Mouse (Mus musculus) hindbrain, embryonic 15.5 days (tissue): ENCODE data around the gene Cdiptos. TPM values are rescaled to one million over a fixed set of nuclear protein-coding genes. Genes with fewer than 3 reads are reported as not detected.
A peak's percentile ranks its signal among the peaks of the same experiment; 100 is the strongest.

Experiments used
- ATAC-seq: fragments of 200-750 bp; cut with Nextera tagmentation; 2 replicates; pipeline ENCODE4 v1.8.0; 2017; ENCODE audit warnings: low read depth, moderate number of reproducible peaks, moderate TSS enrichment; ENCODE audit not compliant: low FRiP score
- H3K27ac ChIP-seq: fragments of 300-500 bp; sonication (generic); replicated peaks from 2 replicates; pipeline ENCODE4 v1.5.1; 2015; ENCODE audit warnings: mild to moderate bottlenecking, inconsistent platforms
- H3K27me3 ChIP-seq: fragments of 300-500 bp; sonication (generic); 2 replicates; pipeline ENCODE4 v1.6.1; 2015; ENCODE audit warnings: control low read depth, inconsistent platforms
- H3K36me3 ChIP-seq: fragments of 300-500 bp; sonication (generic); 2 replicates; pipeline ENCODE4 v1.6.1; 2015; ENCODE audit warnings: control low read depth, inconsistent platforms
- H3K4me1 ChIP-seq: fragments of 300-500 bp; sonication (generic); replicated peaks from 2 replicates; pipeline ENCODE4 v1.6.1; 2015; ENCODE audit warnings: control low read depth, inconsistent platforms
- H3K4me2 ChIP-seq: fragments of 300-500 bp; sonication (generic); 2 replicates; pipeline ENCODE4 v1.6.1; 2015; ENCODE audit warnings: moderate library complexity, mild to moderate bottlenecking, inconsistent platforms
- H3K4me3 ChIP-seq: fragments of 300-500 bp; sonication (generic); 2 replicates; pipeline ENCODE4 v1.5.1; 2015; ENCODE audit warnings: mild to moderate bottlenecking, inconsistent platforms
- H3K9ac ChIP-seq: fragments of 300-500 bp; sonication (generic); 2 replicates; pipeline ENCODE4 v1.6.1; 2015; ENCODE audit warnings: inconsistent platforms
- H3K9me3 ChIP-seq: fragments of 300-500 bp; sonication (generic); 2 replicates; pipeline ENCODE4 v1.6.1; 2016; ENCODE audit warnings: control low read depth, inconsistent platforms
- WGBS: fragments of 180-500 bp; shearing (Covaris S2); methylation state at CpG from one replicate; pipeline ENCODE4 v1.1.7; 2015; 5-methylcytosine and 5-hydroxymethylcytosine counted together
- polyA plus RNA-seq: library from polyadenylated mRNA; unstranded; fragments of >200 nt; fragmentation: Nextera tagmentation; extraction: Ambion mirVana; gene quantifications from 2 replicates; pipeline ENCODE4 v1.2.1, GENCODE M21; 2015

The Cdiptos gene
- polyA plus RNA-seq, 1 experiment from 2014 or later, result 0.67 TPM

- Histone ChIP-seq H3K36me3 (peaks cover 27% of the 10 kb centered on the region), H3K4me1 (peaks cover 25% of the 10 kb centered on the region), H3K9ac (no peak overlapping the region), H3K4me2 (no peak overlapping the region), H3K27ac (no peak overlapping the region), H3K9me3 (no peaks in the 10 kb centered on the region), H3K27me3 (no peaks in the 10 kb centered on the region), H3K4me3 (no peak overlapping the region)
- ATAC-seq, result no peak
- WGBS, result 87% methylated on average over 6 of the region's 6 CpGs
Measured at GRCm38 (mm10) chr7:127012374-127012773, 36.5 kb upstream of the Cdiptos start.

- H3K4me2 ChIP-seq, result no peak overlapping the region
- no peak overlapping the region for H3K27ac ChIP-seq
- no peak overlapping the region for H3K4me3 ChIP-seq
- peaks cover 25% of the 10 kb centered on the region for H3K4me1 ChIP-seq
- no peak overlapping the region for H3K9ac ChIP-seq
- H3K9me3 ChIP-seq, result no peaks in the 10 kb centered on the region
- H3K27me3 ChIP-seq, result no peaks in the 10 kb centered on the region
- H3K36me3 ChIP-seq, result peaks cover 27% of the 10 kb centered on the region
- ATAC-seq, result no peak
- WGBS, result 80% methylated on average over 2 of the region's 2 CpGs
Measured at GRCm38 (mm10) chr7:127011717-127012116, 35.8 kb upstream of the Cdiptos start.

GRCm38 (mm10) chr7:127011051-127011450 lies 35.2 kb upstream of the Cdiptos start:
- H3K4me2 ChIP-seq, result no peak overlapping the region
- H3K4me1 ChIP-seq, result peaks cover 22% of the 10 kb centered on the region
- H3K27ac ChIP-seq, result no peak overlapping the region
- no peak overlapping the region for H3K4me3 ChIP-seq
- no peaks in the 10 kb centered on the region for H3K27me3 ChIP-seq
- no peak for ATAC-seq
- 98% methylated on average over 2 of the region's 2 CpGs for WGBS
- no peak overlapping the region for H3K9ac ChIP-seq
- H3K36me3 ChIP-seq, result peaks cover 27% of the 10 kb centered on the region
- no peaks in the 10 kb centered on the region for H3K9me3 ChIP-seq

GRCm38 (mm10) chr7:127009307-127010085 lies 33.6 kb upstream of the Cdiptos start:
- no peaks in the 10 kb centered on the region for H3K27me3 ChIP-seq
- 86% methylated on average over 17 of the region's 17 CpGs for WGBS
- no peaks in the 10 kb centered on the region for H3K9me3 ChIP-seq
- H3K9ac ChIP-seq, result no peak overlapping the region
- no peak overlapping the region for H3K4me2 ChIP-seq
- H3K36me3 ChIP-seq, result peaks cover 17% of the 10 kb centered on the region
- no peak for ATAC-seq
- no peak overlapping the region for H3K4me3 ChIP-seq
- no peak overlapping the region for H3K27ac ChIP-seq
- H3K4me1 ChIP-seq, result peaks cover 7% of the 10 kb centered on the region

GRCm38 (mm10) chr7:127008239-127009019 lies 32.5 kb upstream of the Cdiptos start:
- 57% methylated on average over 9 of the region's 9 CpGs for WGBS
- no peak overlapping the region for H3K4me2 ChIP-seq
- peak overlapping the region; percentile 23; the same call in 1 of the 2 replicates for H3K27ac ChIP-seq
- H3K27me3 ChIP-seq, result no peaks in the 10 kb centered on the region
- H3K9me3 ChIP-seq, result no peaks in the 10 kb centered on the region
- no peak overlapping the region for H3K4me3 ChIP-seq
- no peaks in the 10 kb centered on the region for H3K4me1 ChIP-seq
- H3K9ac ChIP-seq, result no peak overlapping the region
- peaks cover 6% of the 10 kb centered on the region; the same call in 1 of the 2 replicates for H3K36me3 ChIP-seq
- peak; percentile 72 for ATAC-seq

GRCm38 (mm10) chr7:127007313-127008024 lies 31.6 kb upstream of the Cdiptos start:
- Histone ChIP-seq H3K9ac (no peak overlapping the region), H3K27me3 (no peaks in the 10 kb centered on the region), H3K36me3 (0 out of 2 replicates have a peak, but pooled peaks cover 2% of the 10 kb centered on the region), H3K4me3 (no peak overlapping the region), H3K27ac (no peak overlapping the region), H3K9me3 (no peaks in the 10 kb centered on the region), H3K4me2 (no peak overlapping the region), H3K4me1 (no peaks in the 10 kb centered on the region)
- WGBS, result 88% methylated on average over 6 of the region's 6 CpGs
- no peak for ATAC-seq

GRCm38 (mm10) chr7:127004122-127004875 lies 28.4 kb upstream of the Cdiptos start:
- Histone ChIP-seq H3K36me3 (no peaks in the 10 kb centered on the region), H3K4me3 (no peak overlapping the region), H3K4me1 (no peaks in the 10 kb centered on the region), H3K9ac (no peak overlapping the region), H3K4me2 (no peak overlapping the region), H3K27me3 (no peaks in the 10 kb centered on the region), H3K27ac (no peak overlapping the region), H3K9me3 (no peaks in the 10 kb centered on the region)
- ATAC-seq, result no peak
- WGBS, result 86% methylated on average over 4 of the region's 4 CpGs

GRCm38 (mm10) chr7:127003620-127004019 lies 27.7 kb upstream of the Cdiptos start:
- Histone ChIP-seq H3K4me3 (no peak overlapping the region), H3K27ac (no peak overlapping the region), H3K27me3 (no peaks in the 10 kb centered on the region), H3K4me2 (no peak overlapping the region), H3K9me3 (no peaks in the 10 kb centered on the region), H3K4me1 (no peaks in the 10 kb centered on the region), H3K36me3 (no peaks in the 10 kb centered on the region), H3K9ac (no peak overlapping the region)
- WGBS, result 89% methylated on average over 5 of the region's 5 CpGs
- ATAC-seq, result no peak

- H3K27ac ChIP-seq, result no peak overlapping the region
- 88% methylated on average over 10 of the region's 10 CpGs for WGBS
- no peak for ATAC-seq
Measured at GRCm38 (mm10) chr7:126999568-126999967, 23.7 kb upstream of the Cdiptos start.

GRCm38 (mm10) chr7:126996449-126996848 lies 20.6 kb upstream of the Cdiptos start:
- H3K36me3 ChIP-seq, result peaks cover 4% of the 10 kb centered on the region; the same call in 1 of the 2 replicates
- no peaks in the 10 kb centered on the region for H3K9me3 ChIP-seq
- no peak for ATAC-seq
- H3K4me1 ChIP-seq, result no peaks in the 10 kb centered on the region
- H3K9ac ChIP-seq, result no peak overlapping the region
- no peak overlapping the region for H3K27ac ChIP-seq
- no peak overlapping the region for H3K4me3 ChIP-seq
- no peak overlapping the region for H3K4me2 ChIP-seq
- no peaks in the 10 kb centered on the region for H3K27me3 ChIP-seq
- WGBS, result 87% methylated on average over 4 of the region's 4 CpGs

More at GRCm38 (mm10) chr7:126999568-126999967, 23.7 kb upstream of the Cdiptos start:
- no peak overlapping the region for H3K4me3 ChIP-seq
- peaks cover 4% of the 10 kb centered on the region; the same call in 1 of the 2 replicates for H3K36me3 ChIP-seq
- H3K9me3 ChIP-seq, result no peaks in the 10 kb centered on the region
- H3K4me2 ChIP-seq, result no peak overlapping the region
- no peaks in the 10 kb centered on the region for H3K4me1 ChIP-seq
- H3K27me3 ChIP-seq, result no peaks in the 10 kb centered on the region
- no peak overlapping the region for H3K9ac ChIP-seq

- Histone ChIP-seq H3K27me3 (no peaks in the 10 kb centered on the region), H3K36me3 (no peaks in the 10 kb centered on the region), H3K4me3 (no peak overlapping the region), H3K27ac (no peak overlapping the region), H3K9me3 (no peaks in the 10 kb centered on the region), H3K4me2 (no peak overlapping the region), H3K9ac (no peak overlapping the region), H3K4me1 (no peaks in the 10 kb centered on the region)
- 66% methylated on average over 8 of the region's 8 CpGs for WGBS
- ATAC-seq, result no peak
Measured at GRCm38 (mm10) chr7:126988816-126989215, 12.9 kb upstream of the Cdiptos start.
